Mouse (Mus musculus) 3T3-L1 (cell line): ENCODE data around the gene Gemin5.
A peak's percentile ranks its signal among the peaks of the same experiment; 100 is the strongest.
"Not testable (repeated sequence)": the region's sequence is repeated elsewhere in the genome, so short reads cannot be mapped to it uniquely, and the experiment has no call there.

ENCODE experiments used
- DNase-seq: peaks from one replicate; pipeline ENCODE4 v3.0.0-alpha.2; 2015; ENCODE audit warnings: low read depth, low spot score

The Gemin5 gene

DNA sequence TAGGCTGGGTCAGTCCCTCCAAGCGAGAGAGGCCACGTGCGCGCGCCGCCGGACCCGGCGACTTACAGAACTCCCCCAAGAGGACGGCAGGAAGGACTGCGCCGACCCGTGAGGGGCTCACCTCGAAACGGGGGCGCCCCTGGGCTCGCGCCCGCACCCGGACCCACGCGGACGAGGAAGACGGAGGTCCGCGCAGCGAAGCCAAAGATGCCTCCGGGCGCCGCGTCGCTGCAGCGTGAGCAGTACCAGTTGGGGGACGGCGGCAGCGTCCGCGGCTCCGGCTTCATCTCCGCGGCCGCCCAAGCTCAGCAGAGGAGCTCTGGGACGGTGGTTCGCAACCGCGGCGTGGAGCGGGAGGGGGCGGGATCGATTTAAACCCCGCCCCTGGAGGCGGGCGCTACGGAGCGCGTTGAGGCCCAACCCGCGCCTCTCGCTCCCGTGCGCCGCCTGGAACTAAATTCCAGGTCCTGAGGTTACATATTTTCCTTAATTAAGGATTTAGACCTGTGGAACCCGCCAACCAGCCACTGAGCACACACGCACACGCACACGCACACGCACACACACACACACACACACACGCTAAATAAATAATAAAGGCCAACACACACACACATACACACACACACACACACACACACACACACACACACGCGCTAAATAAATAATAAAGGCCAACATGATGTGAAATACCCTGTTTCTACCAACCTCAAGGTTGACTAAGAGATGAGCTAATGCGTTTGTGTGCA is at the start of gene Gemin5:
Gene Gemin5, minus strand, starts transcription at position 373 of the 749 bp plus-strand sequence.
- DNase-seq = peak; percentile 84

DNA sequence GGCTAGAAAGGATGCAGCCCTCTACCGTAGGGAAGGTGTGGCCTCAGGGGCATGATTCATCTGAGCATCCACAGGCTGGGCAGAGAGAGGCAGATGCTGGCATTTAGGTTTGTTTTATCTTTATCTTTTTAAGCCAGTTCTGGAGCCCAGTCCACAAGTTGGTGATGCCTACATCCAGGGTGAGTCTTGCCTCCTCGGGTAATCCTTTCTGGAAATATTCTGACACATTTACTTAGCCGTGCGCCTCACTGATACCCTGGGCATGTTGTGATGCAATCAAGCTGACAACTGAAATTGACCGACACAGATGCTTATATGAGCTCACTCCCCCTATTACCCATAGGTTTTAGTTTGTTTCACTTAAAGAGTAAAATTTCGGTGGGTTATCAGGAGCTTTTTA is 48.5 kb upstream of the Gemin5 start:
- DNase-seq = peak; percentile 19

DNA sequence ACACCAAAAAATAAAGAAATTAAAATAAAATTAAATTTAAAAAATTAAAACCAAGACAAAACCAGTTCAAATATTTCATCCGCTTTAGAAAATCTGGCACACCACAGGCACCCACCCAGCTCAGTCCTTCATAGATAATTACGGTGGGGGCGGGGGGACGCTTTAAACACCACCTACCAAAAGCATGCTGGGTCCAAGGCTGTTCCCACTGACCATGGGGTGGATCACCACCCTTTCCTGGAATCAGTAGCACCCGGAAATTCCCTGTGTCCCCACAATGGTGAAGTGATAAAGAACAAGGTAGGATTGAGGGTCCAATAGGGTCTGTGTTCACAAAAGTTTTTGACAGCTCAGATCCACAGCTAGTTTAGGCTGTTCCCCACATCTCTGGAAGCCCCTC is 47.5 kb upstream of the Gemin5 start:
- no peak for DNase-seq

DNA sequence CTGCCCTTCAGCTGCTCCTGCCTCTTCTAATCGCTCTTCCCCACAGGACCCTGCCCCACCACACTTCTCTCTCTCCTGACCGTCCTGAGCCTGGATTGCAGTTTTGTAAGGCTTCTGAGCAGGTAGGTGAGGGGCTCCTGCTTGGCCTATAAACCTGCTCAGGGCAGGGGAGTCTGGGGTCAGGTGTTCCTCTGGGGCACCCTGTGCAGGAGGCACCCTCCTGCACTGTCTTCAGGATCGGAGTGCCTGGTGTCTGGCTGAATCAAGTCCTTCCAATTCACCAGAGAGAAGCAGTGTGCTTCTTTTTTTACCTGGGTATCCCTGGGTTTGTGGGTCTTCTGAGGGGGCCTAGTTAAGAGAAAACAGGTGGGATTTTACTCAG is 46.7 kb upstream of the Gemin5 start:
- not testable (repeated sequence) for DNase-seq

DNA sequence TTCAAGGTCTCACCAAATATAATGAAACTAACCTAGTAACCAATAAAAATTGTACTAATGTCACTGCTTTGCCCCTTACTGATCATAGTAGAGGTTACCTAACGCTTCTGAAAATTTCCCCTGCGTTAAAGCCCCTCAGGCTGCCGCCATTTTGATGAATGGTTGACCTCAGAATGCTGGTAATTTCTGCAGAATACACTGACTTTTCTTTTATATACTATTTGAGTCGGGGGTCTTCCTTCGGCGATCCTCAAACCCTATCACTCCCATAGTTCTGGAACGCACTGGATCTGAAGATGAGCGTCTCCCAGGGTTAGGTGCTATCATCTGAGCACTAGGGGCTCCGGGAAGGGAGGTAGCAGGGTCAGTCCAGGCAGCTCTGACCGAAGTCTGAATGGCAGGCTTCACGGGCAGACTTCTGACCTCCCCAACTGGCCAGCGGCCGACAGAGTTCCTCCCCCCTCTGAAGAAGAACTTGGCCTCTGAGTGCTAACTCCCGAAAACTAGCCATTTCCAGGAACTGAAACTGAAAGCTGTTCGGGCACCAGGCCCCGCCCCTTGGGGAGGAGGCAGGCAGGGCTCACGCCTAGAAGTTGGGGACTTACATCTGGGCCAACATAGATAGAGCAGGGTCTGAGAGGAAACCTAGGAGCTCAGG is 46.2 kb upstream of the Gemin5 start:
- peak; percentile 89 for DNase-seq

DNA sequence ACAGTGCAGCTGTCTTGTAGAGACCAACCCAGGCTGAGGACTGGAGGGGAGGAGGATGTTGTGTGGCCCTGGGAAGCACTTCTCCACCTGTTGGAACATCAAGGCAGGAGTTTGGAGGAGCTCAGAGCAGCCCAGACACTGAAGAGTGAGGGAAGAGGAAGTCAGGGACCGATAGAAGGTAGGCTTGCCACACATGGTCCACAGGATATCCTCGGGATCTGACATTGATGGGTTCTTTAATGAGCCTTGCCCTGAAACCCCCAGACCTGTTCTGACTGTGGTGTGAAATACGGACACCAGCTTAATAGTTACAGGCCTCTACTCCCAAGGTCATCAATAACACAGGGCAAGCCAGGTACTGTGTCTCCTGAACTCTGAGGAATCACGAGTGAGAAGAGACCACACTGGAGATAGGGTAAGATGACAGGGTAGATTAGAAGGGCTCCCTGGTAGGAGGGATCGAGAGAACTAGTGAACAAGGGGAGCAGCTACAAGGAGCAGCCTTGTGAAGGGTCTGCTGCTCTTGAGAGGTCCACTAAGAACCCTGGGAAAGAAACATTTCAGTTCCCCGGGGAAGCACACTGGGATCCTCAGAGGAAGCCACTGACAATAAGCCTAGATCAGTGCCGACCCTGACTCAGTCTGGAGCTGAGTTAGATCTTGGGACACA is 45.5 kb upstream of the Gemin5 start:
- no peak for DNase-seq

DNA sequence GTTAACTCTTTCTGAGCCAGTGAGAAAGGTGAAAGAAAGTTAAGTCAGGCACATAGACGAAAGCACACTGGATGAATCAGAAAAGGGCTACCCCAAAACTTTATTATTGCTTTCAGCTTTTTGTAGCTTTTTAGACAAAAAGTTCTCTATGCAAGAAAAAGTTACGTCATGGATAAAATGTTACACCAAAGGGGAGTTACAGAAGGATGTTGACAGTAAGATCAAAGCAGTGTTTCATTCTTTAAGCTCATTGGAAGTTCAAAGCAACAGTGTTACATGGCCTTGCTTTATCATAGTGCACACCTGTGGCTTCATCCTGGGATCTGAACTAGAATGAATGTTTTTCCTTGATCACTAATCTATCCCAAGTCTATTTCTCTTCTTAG is 43.3 kb upstream of the Gemin5 start:
- DNase-seq = no peak

DNA sequence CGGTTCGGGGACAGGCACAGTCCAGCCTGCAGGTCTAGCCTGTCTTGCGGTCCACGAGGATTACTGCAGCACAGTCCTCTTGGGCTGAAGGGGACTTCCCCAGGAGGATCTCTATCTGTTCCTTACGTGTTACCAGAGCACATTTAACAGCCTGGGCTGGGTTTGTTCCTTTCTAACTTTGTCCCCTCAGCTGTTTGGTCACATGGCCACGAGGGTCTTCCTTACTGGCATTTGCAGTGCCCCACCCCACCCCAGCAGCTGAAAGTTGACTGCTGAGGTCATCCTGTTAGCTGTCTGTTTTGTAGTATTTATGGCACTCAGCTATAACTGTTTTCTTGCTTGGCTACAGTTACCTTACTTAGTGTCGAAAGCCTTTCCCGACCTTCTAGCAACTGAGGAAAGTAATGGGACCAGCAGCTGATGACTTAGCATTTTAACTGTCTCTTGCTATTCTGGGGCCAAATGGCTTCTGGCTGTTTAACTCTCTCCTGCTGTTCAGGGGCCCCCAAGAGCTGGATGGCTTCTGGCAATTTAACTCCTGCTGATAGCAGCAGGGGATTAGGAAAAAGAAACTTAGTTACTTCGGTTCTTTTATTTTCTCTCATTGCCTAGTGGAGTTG is 42.8 kb upstream of the Gemin5 start:
- peak; percentile 19 for DNase-seq

DNA sequence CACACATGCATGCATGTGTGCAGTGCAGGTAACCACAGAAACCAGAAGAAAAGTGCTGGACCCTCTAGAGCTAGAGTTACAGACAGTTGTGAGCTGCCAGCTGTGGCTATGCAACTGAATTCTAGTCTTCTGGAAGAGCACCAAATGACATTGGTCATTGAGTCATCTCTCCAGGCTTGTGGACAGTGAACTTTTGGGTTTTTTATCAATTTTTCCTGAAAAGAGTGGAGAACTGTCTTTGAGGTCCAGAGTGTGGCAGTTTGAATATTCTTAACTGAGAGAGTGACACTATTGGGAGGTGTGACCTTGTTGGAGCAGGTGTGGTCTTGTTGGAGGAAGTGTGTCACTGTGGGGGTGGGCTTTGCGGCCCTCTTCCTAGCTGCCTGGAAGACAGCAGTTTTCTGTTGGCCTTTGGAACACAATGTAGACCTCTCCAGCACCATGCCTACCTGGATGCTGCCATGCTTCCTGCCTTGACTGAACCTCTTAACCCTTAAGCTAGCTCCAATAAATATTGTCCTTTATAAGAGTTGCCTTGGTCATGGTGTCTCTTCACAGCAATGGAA is 42.1 kb upstream of the Gemin5 start:
- DNase-seq = peak; percentile 20

DNA sequence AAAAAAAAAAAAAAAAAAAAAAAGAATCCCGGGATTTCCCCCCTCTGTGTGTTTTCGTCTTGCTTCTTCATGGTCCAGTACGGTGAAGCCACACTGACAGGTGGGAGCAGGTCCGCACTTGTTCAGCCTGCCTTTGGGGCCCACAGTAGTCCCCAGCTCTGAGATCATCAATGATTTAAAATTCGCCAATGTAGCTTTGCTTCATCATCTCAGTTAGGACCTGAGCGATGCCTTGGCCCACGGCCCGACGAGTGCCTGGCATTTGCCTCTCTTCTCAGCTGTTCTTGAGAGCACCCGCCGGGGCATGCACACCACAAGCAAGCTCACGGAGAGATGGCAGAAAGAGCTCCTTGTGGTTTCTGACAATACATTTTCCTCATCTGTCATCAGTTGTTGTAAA is 32.7 kb upstream of the Gemin5 start:
- no peak for DNase-seq

DNA sequence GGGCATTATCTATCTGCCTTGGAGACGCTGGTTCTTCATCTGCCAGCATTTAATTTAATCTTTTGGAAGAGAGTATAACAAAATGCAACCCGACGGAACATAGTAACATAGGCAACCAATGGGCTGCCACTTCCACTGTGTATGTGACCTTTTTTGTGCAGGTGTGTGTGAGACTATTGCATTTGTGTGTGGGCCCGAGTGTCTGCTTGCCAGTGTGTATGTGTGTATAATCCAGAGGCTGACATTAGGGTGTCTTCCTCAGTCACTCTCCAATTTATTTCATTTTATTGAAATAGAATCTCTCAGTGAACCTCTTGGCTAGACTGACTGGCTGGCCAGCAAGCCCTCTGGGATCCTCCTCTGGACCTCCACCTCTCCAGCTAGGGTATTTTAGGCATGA is 31.9 kb upstream of the Gemin5 start:
- DNase-seq = no peak

DNA sequence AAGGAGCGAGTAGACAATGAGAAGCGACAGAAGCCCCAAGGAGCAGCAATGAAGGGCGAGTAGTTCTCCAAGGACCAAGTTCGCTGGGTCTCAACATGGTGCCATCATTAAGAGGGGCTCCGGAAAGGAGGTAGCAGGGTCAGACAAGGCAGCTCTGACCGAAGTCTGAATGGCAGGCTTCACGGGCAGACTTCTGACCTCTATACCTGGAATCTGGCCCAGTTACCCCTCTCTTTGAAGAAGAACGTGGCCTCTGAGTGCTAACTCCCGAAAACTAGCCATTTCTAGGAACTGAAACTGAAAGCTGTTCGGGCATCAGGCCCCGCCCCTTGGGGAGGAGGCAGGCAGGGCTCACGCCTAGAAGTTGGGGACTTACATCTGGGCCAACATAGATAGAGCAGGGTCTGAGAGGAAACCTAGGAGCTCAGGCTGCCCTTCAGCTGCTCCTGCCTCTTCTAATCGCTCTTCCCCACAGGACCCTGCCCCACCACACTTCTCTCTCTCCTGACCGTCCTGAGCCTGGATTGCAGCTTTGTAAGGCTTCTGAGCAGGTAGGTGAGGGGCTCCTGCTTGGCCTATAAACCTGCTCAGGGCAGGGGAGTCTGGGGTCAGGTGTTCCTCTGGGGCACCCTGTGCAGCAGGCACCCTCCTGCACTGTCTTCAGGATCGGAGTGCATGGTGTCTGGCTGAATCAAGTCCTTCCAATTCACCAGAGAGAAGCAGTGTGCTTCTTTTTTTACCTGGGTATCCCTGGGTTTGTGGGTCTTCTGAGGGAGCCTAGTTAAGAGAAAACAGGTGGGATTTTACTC is 31.1 kb upstream of the Gemin5 start, which contains the start of the genes Igtp and Irgm2:
Gene Igtp, plus strand, starts transcription at position 328 of the 809 bp plus-strand sequence.
Gene Irgm2, plus strand, starts transcription at position 390 of the 809 bp plus-strand sequence.
- peak; percentile 49 for DNase-seq

DNA sequence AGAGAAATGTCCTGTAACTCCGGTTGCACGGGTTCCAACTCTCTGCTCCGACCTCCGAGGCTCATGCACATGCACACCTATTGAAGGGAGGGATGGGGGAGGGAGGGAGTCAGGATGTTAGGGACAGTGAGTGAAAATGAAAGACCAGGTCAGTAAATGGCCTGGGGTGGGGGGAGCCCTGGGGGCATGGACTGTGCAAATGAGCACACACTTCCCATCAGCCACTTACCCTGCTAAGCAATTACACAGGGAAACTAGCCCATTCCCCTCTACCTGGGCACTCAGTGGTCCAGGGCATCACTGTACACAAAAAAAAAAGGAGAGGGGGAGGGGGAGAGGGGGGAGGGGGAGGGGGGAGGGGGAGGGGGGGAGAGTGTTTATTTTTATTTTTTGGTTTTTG is 30.3 kb upstream of the Gemin5 start:
- DNase-seq = no peak

DNA sequence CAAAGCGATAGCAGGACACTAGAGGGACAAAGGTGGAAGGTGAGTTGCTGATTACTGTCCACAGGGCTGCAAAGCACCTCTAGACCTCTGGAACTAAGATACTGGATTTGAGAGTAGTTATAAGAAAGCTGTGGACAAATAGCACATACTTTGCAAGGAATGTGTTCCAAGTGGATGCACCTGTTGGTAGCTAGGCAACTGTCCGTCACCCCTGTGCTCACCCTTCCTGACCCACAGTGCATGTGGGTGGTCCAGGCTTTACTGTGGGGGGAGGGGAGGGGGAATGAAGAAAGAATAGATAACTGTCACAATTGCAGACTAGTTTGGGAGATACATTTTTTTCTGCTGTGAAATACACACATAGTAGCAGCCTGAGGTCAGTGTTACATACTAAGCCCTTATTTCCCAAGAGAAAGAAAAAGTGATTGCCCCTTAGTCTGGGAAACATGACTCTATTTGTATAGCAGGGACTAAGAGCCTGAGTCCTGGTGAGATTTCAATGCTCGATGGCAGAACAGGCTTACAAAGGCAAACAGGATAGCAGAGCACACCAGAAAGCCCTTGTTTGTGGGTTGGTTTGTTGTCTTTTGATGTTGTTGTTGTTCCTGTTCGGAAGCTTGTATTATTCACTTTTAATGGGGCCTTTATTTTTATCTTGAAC is 25.7 kb upstream of the Gemin5 start:
- no peak for DNase-seq

DNA sequence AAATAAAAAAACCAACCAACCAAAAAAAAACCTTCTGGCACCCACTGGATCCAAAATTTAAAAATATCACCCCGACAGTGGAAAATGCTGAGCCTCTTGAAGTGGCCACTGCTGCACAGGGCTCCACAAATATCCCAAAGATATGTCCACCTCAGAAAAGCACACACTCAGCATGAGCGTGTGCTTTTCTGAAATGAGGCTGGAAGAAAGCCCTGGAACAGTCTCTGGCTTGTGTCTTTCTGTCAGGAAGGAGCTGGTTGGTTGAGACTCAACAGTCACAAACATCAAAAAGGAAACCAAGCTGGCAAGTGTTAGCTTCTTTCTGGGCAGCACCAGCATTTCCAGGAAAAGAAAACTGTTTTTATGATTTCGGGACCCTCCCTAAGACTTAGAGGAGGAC is 25.0 kb upstream of the Gemin5 start:
- DNase-seq = no peak

DNA sequence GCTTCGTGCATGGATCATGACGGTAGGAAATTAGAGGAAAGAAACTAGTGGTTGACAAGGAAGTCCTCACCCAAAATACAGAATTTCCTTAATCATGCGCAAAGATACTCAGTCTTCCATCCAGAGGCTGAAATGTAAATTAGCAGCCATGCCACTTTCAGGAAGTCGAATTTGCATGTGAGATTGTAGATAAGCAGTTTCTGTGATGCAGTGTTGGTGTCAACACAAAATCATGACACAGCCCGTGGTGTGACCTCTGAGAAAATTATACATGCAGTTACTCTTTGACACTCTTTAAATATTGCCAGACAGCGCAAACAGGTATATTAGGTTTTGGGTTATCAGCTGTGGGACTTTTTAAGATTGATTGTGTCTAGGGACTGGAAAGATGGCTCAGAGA is 21.3 kb upstream of the Gemin5 start:
- DNase-seq = no peak

DNA sequence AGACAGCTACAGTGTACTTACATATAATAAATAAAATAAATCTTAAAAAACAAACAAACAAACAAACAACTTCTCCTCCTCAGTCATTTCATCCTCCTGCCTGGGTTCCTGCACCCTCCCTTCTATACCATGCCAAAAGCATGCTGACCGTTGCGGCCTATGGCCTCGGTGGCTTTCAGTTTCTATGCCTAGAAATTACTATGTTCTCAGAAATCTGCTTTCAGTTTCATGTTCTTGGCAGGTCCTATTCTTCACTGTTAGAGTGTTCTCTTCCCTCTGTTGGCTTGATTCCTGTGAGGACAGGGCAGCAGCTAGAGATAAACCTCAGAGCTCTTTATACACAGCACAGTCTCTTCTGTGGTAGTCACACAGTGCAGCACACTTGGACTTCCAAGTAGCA is 15.2 kb upstream of the Gemin5 start:
- no peak for DNase-seq

DNA sequence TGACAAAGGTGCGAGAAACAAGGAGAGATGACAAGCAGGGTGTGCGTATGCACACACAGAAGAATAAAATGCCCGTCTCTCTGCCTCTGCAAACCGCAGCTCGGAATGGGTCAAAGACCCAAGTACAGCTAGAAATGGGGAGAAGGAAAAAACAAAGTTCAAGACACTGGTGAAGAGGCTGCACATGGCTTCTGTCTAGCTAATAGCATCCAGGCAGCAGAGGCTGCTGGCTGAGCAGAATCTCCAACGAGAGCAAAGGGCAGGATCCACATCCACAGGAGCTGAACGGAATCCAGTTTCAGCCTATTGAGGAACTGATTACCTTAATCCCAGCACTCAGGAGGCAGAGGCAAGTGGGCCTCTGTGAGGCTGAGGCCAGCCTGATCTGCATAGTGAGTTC is 12.4 kb upstream of the Gemin5 start:
- no peak for DNase-seq

DNA sequence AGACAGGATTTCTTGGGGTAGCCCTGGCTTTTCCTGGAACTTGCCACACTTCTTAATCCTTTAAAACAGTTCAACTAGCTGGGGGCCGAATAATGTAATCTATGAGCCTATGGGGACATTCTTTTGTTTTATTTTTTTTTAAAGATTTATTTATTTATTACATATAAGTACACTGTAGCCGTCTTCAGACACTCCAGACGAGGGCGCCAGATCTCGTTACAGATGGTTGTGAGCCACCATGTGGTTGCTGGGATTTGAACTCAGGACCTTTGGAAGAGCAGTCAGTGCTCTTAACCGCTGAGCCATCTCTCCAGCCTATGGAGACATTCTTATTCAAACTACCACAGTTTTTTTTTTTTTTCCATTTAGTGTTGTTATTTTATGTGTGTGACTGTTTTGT is 11.6 kb upstream of the Gemin5 start:
- DNase-seq = not testable (repeated sequence)

DNA sequence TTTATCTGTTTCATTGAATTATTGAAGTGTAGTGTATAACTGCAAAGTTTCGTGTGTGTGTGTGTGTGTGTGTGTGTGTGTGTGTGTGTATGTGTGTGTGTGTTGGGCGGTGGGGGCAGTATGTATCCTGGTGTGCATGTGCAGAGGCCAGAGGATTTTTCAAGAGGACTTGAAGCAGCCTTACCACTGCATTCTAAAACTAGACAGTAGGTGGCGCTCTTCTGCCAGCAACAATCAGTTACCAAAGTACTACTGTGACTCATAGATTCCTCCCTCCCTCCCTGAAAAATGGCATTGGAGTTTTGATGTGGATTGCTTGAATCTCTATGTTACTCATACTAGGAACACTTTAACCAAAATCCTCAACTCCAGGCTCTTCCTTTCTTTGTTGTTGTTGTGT is 11.2 kb upstream of the Gemin5 start:
- peak; percentile 94 for DNase-seq
